Mouse (Mus musculus): ENCODE data around the gene Cabp1. TPM values are rescaled to one million over a fixed set of nuclear protein-coding genes. Genes with fewer than 3 reads are reported as not detected.

Gene Cabp1
- polyA plus RNA-seq, 1 experiment: not detected

DNA sequence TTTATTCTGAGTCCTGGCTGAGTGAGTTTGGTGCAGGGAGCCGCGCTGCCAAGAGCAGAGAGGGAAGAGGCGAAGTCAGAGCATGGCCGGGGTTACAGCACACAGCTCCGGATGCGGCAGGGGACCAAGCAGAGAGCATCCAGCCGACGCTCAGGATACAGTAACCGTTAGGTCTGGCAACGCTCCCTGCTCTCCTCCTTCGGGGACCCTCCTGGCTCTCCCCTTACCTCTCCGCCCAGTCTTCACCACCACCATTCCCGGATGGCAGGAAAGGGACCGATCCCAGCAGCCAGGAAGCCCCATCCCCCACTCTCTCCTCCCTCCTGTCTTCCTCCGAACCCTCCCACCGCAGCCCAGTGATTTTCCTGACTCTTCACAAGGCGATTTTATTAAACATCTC, 20.7 kb upstream of the Cabp1 start:
- Histone ChIP-seq H3K4me3 (replicated peaks) (no peak overlapping the region), H3K27me3 (ENCODE audit: control insufficient read depth) (peaks cover 74% of the 10 kb centered on the region), H3K9me3 (ENCODE audit: control insufficient read depth, low read length) (peaks cover 14% of the 10 kb centered on the region), H3K4me1 (ENCODE audit: control insufficient read depth) (peaks cover 2% of the 10 kb centered on the region), H3K36me3 (ENCODE audit: control insufficient read depth) (no peaks in the 10 kb centered on the region)
- TF ChIP-seq GATA1 (IDR thresholded peaks at IDR 0.05; ENCODE audit: low read length) (no peak), TAL1 (IDR thresholded peaks at IDR 0.05; ENCODE audit: low read length) (no peak)

DNA sequence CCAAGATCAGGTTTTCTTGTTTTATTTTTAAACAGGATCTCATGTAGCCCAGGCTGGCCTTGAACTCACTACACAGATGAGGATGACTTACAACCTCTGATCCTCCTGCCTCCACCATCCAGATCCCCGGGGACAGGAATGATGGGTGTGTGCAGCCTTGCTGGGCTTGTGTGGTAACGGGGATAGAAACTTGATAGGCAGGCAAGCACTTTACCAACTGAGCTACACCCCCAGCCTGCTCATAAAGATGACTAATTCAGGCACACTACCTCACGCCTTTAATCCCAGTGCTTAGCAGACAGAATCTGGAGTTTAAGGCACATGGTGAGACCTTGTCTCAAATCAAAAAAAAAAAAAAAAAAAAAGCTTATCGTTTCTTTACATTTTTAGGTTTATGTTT, 18.7 kb upstream of the Cabp1 start:
- TF ChIP-seq TAL1 (IDR thresholded peaks at IDR 0.05; ENCODE audit: low read length): no peak
- TF ChIP-seq GATA1 (IDR thresholded peaks at IDR 0.05; ENCODE audit: low read length): no peak
- Histone ChIP-seq H3K4me1 (ENCODE audit: control insufficient read depth) (no peaks in the 10 kb centered on the region), H3K4me3 (replicated peaks) (no peak overlapping the region), H3K9me3 (ENCODE audit: control insufficient read depth, low read length) (peaks cover 3% of the 10 kb centered on the region; the same call in 1 of the 2 replicates), H3K27me3 (ENCODE audit: control insufficient read depth) (peaks cover 62% of the 10 kb centered on the region), H3K36me3 (ENCODE audit: control insufficient read depth) (no peaks in the 10 kb centered on the region)

DNA sequence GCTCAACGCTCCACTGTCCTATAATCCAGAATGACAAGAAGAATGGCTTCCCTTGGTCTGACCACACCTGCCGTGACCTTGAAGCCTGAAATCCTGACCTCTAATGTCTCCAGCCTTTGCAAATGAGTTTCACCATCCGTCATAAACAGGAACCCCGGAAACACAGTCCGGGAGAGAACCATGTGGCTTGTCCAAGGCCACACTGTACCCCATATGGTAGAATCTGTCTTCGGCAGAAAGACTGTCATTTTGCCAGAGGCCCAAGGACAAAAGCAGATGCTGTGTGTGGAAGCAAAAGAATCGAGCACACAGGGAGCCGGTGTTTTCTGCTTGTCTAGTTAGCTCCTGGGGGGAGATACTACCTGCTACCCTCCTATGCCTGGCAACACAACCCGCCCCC, 18.3 kb upstream of the Cabp1 start:
- Histone ChIP-seq H3K4me3 (replicated peaks) (no peak overlapping the region), H3K9me3 (ENCODE audit: control insufficient read depth, low read length) (peaks cover 3% of the 10 kb centered on the region; the same call in 1 of the 2 replicates), H3K4me1 (ENCODE audit: control insufficient read depth) (no peaks in the 10 kb centered on the region), H3K27me3 (ENCODE audit: control insufficient read depth) (peaks cover 59% of the 10 kb centered on the region), H3K36me3 (ENCODE audit: control insufficient read depth) (no peaks in the 10 kb centered on the region)
- TF ChIP-seq GATA1 (IDR thresholded peaks at IDR 0.05; ENCODE audit: low read length) (no peak), TAL1 (IDR thresholded peaks at IDR 0.05; ENCODE audit: low read length) (no peak)

DNA sequence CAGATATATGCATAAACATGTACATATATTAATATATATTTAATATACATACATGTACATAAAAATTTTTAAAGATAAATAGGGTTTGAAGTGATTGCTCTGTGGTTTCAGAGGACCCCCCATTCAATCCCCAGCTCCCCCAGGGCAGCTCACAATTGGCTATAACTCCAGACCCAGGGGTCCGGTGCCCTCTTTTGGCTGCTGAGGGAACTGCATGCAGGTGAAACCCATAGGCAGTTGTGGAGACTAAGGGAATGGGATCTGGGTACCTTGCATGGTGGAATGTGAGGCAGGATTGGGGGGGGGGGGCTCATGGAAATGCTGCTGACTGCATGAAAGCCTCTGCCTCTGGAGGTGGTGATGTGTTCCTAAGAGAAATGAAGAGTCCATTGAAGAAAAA, 16.2 kb upstream of the Cabp1 start:
- Histone ChIP-seq H3K9me3 (ENCODE audit: control insufficient read depth, low read length) (no peaks in the 10 kb centered on the region; the same call in 1 of the 2 replicates), H3K27me3 (ENCODE audit: control insufficient read depth) (peaks cover 56% of the 10 kb centered on the region), H3K4me1 (ENCODE audit: control insufficient read depth) (no peaks in the 10 kb centered on the region), H3K4me3 (replicated peaks) (no peak overlapping the region), H3K36me3 (ENCODE audit: control insufficient read depth) (no peaks in the 10 kb centered on the region)
- TF ChIP-seq TAL1 (IDR thresholded peaks at IDR 0.05; ENCODE audit: low read length) (no peak), GATA1 (IDR thresholded peaks at IDR 0.05; ENCODE audit: low read length) (no peak)

DNA sequence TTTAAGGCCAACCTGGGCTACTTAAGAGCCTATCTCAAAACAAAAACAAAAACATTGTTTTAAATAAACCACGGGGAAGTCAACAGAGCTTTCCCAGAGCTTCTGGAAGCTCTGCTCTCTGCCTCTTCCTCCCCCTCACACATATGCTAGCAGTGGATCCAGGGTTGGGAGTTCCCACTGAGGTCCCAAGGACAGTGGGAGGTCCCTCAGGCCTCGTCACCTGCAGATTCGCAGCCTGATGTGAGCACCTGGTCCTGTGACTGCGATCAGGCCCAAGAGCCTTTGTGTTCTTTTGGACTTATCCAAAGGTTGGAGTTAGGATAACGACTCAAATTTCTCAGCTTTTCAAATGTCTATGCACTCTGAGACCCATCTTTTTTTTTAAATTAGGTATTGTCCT, 14.4 kb upstream of the Cabp1 start:
- H3K9me3 ChIP-seq (ENCODE audit: control insufficient read depth, low read length): no peaks in the 10 kb centered on the region; the same call in 1 of the 2 replicates
- H3K27me3 ChIP-seq (ENCODE audit: control insufficient read depth): peaks cover 58% of the 10 kb centered on the region
- H3K4me3 ChIP-seq (replicated peaks): no peak overlapping the region
- TF ChIP-seq TAL1 (IDR thresholded peaks at IDR 0.05; ENCODE audit: low read length) (no peak), GATA1 (IDR thresholded peaks at IDR 0.05; ENCODE audit: low read length) (no peak)
- no peaks in the 10 kb centered on the region for H3K4me1 ChIP-seq (ENCODE audit: control insufficient read depth)
- no peaks in the 10 kb centered on the region for H3K36me3 ChIP-seq (ENCODE audit: control insufficient read depth)

DNA sequence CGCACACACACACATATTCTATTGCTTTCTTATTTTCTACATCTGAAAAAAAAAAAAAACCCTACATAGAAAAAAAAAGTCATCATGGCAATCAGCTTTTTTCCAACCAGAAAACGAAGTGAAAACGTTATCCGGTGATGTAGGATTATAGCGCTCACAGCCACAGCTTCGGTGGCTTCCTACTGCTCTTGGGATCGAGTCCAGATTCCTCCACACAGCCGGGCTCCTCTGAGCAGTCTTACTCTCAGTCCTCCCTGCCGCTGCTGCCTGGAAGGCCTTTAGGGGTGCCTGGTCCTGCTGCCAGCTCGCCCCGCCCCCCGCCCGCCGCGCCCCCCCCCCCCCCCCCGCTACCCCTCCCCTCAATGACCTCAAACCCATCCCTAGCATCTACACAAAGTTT, 13.7 kb upstream of the Cabp1 start:
- Histone ChIP-seq H3K4me1 (ENCODE audit: control insufficient read depth) (no peaks in the 10 kb centered on the region), H3K4me3 (replicated peaks) (no peak overlapping the region), H3K36me3 (ENCODE audit: control insufficient read depth) (no peaks in the 10 kb centered on the region), H3K9me3 (ENCODE audit: control insufficient read depth, low read length) (no peaks in the 10 kb centered on the region; the same call in 1 of the 2 replicates), H3K27me3 (ENCODE audit: control insufficient read depth) (peaks cover 59% of the 10 kb centered on the region)
- no peak for TF ChIP-seq TAL1 (IDR thresholded peaks at IDR 0.05; ENCODE audit: low read length)
- no peak for TF ChIP-seq GATA1 (IDR thresholded peaks at IDR 0.05; ENCODE audit: low read length)

DNA sequence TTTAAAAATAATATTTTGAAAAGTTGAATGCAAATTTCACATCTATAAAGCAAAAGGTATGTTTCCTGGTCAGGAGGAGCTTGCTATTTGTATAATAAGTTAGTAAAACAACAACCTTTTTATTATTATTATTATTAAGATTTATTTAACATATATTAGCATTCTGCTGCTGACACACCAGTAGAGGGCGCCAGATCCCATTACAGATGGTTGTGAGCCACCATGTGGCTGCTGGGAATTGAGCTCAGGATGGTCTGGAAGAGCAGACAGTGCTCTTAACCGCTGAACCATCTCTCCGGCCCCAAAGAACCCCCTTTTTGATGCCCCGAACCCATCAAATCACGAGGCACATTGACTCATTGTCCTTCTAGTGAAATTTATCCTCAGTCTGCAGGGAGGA, 13.1 kb upstream of the Cabp1 start:
- Histone ChIP-seq H3K4me3 (replicated peaks) (no peak overlapping the region), H3K9me3 (ENCODE audit: control insufficient read depth, low read length) (no peaks in the 10 kb centered on the region; the same call in 1 of the 2 replicates), H3K36me3 (ENCODE audit: control insufficient read depth) (no peaks in the 10 kb centered on the region), H3K4me1 (ENCODE audit: control insufficient read depth) (no peaks in the 10 kb centered on the region), H3K27me3 (ENCODE audit: control insufficient read depth) (peaks cover 59% of the 10 kb centered on the region)
- no peak for TF ChIP-seq TAL1 (IDR thresholded peaks at IDR 0.05; ENCODE audit: low read length)
- TF ChIP-seq GATA1 (IDR thresholded peaks at IDR 0.05; ENCODE audit: low read length): no peak

DNA sequence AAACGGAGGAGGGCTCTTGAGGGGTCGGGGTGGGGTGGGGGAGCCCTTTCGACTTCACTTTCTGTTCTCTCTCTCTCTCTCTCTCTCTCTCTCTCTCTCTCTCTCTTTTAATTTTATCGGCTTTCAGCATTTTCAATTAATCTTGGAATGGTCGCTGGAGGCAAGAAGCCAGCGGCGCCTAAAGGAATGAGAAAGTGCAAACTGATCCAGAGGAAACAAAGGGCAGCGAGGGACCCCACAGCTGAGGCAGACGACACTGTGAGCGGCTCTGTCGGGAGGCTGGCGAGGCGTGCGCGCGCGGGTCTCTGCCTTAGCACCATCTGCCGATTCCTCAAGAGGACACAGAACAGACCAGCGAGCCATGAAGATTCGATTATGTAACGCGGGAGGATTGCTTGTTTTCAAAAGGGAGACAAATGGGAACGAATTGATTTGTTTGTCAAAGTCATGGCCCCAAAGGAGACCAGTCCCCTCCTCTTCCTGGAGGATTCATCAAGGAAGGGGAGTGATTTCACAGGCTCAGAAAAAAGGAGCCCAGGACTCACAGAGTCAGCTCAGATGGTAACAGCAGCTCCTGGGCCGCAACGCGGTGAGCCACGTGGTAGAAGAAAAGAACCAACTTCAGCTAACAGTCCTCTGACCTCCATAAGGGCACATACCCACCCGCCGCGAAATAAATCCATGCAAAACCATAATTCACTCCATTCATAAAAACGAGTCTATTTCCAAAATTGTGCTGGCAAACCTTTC, 10.6 kb upstream of the Cabp1 start:
- H3K4me1 ChIP-seq (ENCODE audit: control insufficient read depth): no peaks in the 10 kb centered on the region
- H3K36me3 ChIP-seq (ENCODE audit: control insufficient read depth): no peaks in the 10 kb centered on the region
- H3K4me3 ChIP-seq (replicated peaks): no peak overlapping the region
- H3K9me3 ChIP-seq (ENCODE audit: control insufficient read depth, low read length): no peaks in the 10 kb centered on the region; the same call in 1 of the 2 replicates
- TF ChIP-seq GATA1 (IDR thresholded peaks at IDR 0.05; ENCODE audit: low read length) (no peak), TAL1 (IDR thresholded peaks at IDR 0.05; ENCODE audit: low read length) (no peak)
- peaks cover 56% of the 10 kb centered on the region for H3K27me3 ChIP-seq (ENCODE audit: control insufficient read depth)

DNA sequence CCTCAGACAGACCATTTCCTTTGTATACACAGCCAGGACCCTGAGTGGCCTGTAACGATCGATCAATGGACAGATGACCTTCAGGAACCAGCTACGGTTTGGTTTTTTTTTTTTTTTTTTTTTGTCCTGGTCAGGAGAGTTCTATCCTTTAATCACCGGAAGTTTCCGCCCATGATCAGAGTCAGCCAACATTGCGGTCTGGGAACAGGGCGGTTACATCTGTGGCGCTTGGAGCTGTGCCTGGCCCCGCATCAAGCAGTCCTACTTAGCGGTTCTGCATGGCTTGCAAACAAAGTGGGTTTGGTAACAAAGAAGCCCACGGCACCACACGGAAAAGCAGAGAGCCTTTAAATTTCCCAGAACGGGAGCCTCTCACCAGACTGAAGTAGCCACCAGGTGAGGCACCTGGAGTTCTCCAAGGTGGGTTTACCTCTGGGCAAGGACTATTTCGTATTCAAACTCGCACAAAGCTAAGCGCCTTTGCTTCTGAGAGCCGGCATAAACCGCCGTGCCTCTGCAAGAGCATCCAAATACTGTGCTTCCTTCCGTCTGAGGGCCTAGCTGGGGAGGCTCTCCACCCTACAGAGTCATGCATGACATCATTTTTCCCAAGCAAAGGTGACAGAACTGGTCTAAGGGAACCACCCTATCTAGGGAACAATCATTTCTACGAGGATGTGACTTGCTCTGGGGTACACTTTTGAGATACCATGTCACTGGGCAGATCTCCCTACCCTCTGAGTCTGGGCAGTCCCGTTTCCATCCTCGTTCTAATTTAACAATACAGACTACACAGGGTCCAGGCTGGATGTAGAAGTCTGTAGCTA, 9.8 kb upstream of the Cabp1 start:
- Histone ChIP-seq H3K36me3 (ENCODE audit: control insufficient read depth) (no peaks in the 10 kb centered on the region), H3K4me3 (replicated peaks) (no peak overlapping the region), H3K4me1 (ENCODE audit: control insufficient read depth) (no peaks in the 10 kb centered on the region), H3K27me3 (ENCODE audit: control insufficient read depth) (peaks cover 59% of the 10 kb centered on the region), H3K9me3 (ENCODE audit: control insufficient read depth, low read length) (no peaks in the 10 kb centered on the region; the same call in 1 of the 2 replicates)
- TF ChIP-seq GATA1 (IDR thresholded peaks at IDR 0.05; ENCODE audit: low read length) (no peak), TAL1 (IDR thresholded peaks at IDR 0.05; ENCODE audit: low read length) (no peak)

All from erythroblast, embryonic 14.5 days (primary cell).